Mouse (Mus musculus) stomach, postnatal 0 days (tissue): ENCODE measurements around the gene Samd11. TPM values are rescaled to one million over a fixed set of nuclear protein-coding genes. Genes with fewer than 3 reads are reported as not detected.

ENCODE experiments used
- ATAC-seq: fragments of 200-750 bp; cut with Nextera tagmentation; 2 replicates; pipeline ENCODE4 v1.8.0; 2017; ENCODE audit not compliant: low FRiP score, low TSS enrichment
- DNase-seq: peaks from one replicate; pipeline ENCODE4 v3.0.0-alpha.2; 2016; ENCODE audit warnings: low spot score
- H3K27ac ChIP-seq: fragments of 300-500 bp; sonication (generic); replicated peaks from 2 replicates; pipeline ENCODE4 v1.5.1; 2014; ENCODE audit warnings: mild to moderate bottlenecking, control low read depth
- H3K27me3 ChIP-seq: fragments of 300-500 bp; sonication (generic); 2 replicates; pipeline ENCODE4 v1.6.1; 2014; ENCODE audit warnings: low read length; ENCODE audit not compliant: control insufficient read depth, insufficient read depth
- H3K36me3 ChIP-seq: fragments of 300-500 bp; sonication (generic); 2 replicates; pipeline ENCODE4 v1.6.1; 2014; ENCODE audit warnings: low read length, mixed read lengths; ENCODE audit not compliant: control insufficient read depth, insufficient read depth
- H3K4me1 ChIP-seq: fragments of 300-500 bp; sonication (generic); replicated peaks from 2 replicates; pipeline ENCODE4 v1.6.1; 2014; ENCODE audit warnings: antibody characterized with exemption; ENCODE audit not compliant: control insufficient read depth, insufficient read depth
- H3K4me2 ChIP-seq: fragments of 300-500 bp; sonication (generic); replicated peaks from 2 replicates; pipeline ENCODE4 v1.6.1; 2014; ENCODE audit warnings: low read depth, mild to moderate bottlenecking, control low read depth, moderate library complexity
- H3K4me3 ChIP-seq: fragments of 300-500 bp; sonication (generic); 2 replicates; pipeline ENCODE4 v1.5.1; 2014; ENCODE audit warnings: low read depth, low read length, control low read depth
- H3K9ac ChIP-seq: fragments of 300-500 bp; sonication (generic); 2 replicates; pipeline ENCODE4 v1.6.1; 2014; ENCODE audit warnings: mild to moderate bottlenecking, low read length, control low read depth, mixed read lengths
- H3K9me3 ChIP-seq: fragments of 300-500 bp; sonication (generic); 2 replicates; pipeline ENCODE4 v1.6.1; 2016; ENCODE audit warnings: low read length; ENCODE audit not compliant: control insufficient read depth
- CTCF ChIP-seq: IDR thresholded peaks from 2 replicates; pipeline ENCODE4 v1.5.1; 2016; ENCODE audit warnings: antibody characterized with exemption, low read depth, mild to moderate bottlenecking, moderate library complexity
- EP300 ChIP-seq: optimal IDR thresholded peaks from 2 replicates; pipeline ENCODE3; 2016; ENCODE audit warnings: antibody characterized with exemption
- WGBS: fragments of 180-500 bp; shearing (Covaris S2); extraction: QIAGEN DNeasy Blood & Tissue Kit; methylation state at CpG from one replicate; pipeline ENCODE4 v1.1.7; 2014; 5-methylcytosine and 5-hydroxymethylcytosine counted together
- microRNA-seq: library from miRNA; unstranded; fragments of <30 nt; microRNA quantifications from one replicate; pipeline ENCODE4, GENCODE M21; 2016
- polyA plus RNA-seq: library from polyadenylated mRNA; unstranded; fragments of >200 nt; fragmentation: Nextera tagmentation; extraction: Ambion mirVana; gene quantifications from 2 replicates; pipeline ENCODE4 v1.2.1, GENCODE M21; 2015

Gene Samd11
- polyA plus RNA-seq, 1 experiment from 2014 or later = 0.18 TPM

DNA sequence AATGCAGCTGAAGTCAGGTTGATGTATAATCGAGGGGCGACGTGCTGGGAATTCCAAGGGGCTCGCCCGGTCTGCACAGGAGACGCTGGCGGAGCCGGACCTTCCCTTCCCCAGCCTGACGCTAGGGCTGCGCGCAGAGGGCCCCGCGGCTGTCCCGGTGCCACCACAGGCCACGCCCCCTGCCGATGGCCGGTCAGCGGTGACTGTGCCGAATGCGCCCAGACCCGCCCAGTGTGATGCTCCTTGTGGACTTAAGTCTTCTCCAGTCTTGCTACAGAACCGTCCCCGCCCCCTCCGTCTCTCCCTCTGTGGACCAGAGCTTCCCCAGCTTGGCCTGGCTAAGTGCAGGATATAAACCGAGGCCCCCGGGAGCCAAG, 57.6 kb downstream of the Samd11 start:
- Histone ChIP-seq H3K4me1 (peaks cover 8% of the 10 kb centered on the region), H3K4me3 (peak overlapping the region; percentile 88), H3K36me3 (no peaks in the 10 kb centered on the region; the same call in 1 of the 2 replicates), H3K27me3 (no peaks in the 10 kb centered on the region), H3K4me2 (peak overlapping the region; percentile 61), H3K9ac (peak overlapping the region; percentile 64), H3K27ac (peak overlapping the region; percentile 92), H3K9me3 (no peaks in the 10 kb centered on the region)
- TF ChIP-seq CTCF = peak; percentile 55
- TF ChIP-seq EP300 = no peak
- DNase-seq (peak; percentile 93), ATAC-seq (peak; percentile 91)
- WGBS = under 1% methylated on average over 23 of the region's 26 CpGs

DNA sequence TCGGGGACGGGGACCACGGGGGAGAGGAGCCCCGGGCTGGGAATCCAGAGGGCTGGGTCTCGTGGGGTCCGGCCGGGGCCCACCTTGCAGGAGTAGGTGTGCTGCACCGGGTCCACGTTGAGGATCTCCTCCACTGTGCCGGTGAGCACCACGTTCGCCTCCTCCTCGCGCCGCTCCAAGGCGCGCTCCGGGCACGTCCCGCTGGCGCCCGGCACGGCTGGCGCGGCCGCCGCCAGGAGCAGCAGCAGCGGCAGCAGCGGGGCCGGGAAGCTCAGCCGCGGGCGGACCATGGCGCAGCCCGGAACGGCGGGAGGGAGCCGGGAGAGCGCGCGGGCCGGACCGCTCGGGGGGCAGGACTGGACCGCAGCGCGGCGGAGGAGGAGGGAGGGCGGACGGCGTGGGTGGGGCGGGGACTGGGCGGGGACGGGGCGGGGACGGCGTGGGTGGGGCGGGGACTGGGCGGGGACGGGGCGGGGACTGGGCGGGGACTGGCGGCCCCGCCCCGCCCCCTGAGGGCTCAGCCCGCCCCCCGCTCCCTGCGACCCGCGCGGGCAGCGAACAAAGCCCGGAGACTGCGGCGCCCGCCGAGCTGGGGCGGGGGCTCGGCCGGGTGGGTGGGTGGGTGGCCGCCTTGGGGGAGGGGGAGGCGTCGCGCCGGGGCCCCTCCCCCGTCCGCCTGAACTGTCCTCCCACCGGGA, 58.2 kb downstream of the Samd11 start, which contains the start of gene Agrn:
TSS of gene Agrn (minus strand) at position 358 of the 698 bp plus-strand sequence.
- H3K9ac ChIP-seq = peak within 1 kb of the TSS; percentile 84
- peaks cover 11% of the 10 kb centered on the region for H3K4me1 ChIP-seq
- no peaks in the 10 kb centered on the region; the same call in 1 of the 2 replicates for H3K36me3 ChIP-seq
- DNase-seq (peak; percentile 82), ATAC-seq (peak; percentile 80)
- peak within 1 kb of the TSS; percentile 88 for H3K4me3 ChIP-seq
- H3K27me3 ChIP-seq = no peaks in the 10 kb centered on the region
- no peak for TF ChIP-seq CTCF
- TF ChIP-seq EP300 = no peak
- under 1% methylated on average over 33 of the region's 88 CpGs for WGBS
- H3K9me3 ChIP-seq = no peaks in the 10 kb centered on the region
- peak within 1 kb of the TSS; percentile 92 for H3K27ac ChIP-seq
- H3K4me2 ChIP-seq = peak within 1 kb of the TSS; percentile 94

Small RNAs within 50 kb of the gene (microRNA-seq; reads per million reads assigned to microRNA genes)
- gene Mir7658 = 1.9 reads per million

Other genes with a start within 250 kb of the Samd11 start
- gene Tnfrsf4, start 241.8 kb downstream of the Samd11 start, polyA plus RNA-seq = 0.21 and 0.48 TPM in 2 replicates
- 2.2 and 3.3 TPM in 2 replicates for gene Tnfrsf18, start 229.5 kb downstream of the Samd11 start, polyA plus RNA-seq
- gene Ttll10, start 196.2 kb downstream of the Samd11 start, polyA plus RNA-seq = 2.7 TPM in 2 replicates
- gene 9430015G10Rik, start 145.7 kb downstream of the Samd11 start, polyA plus RNA-seq = 4.9 and 5.4 TPM in 2 replicates
- 7.6 and 7.7 TPM in 2 replicates for gene Rnf223, start 125.1 kb downstream of the Samd11 start, polyA plus RNA-seq
- gene Agrn, start 58.2 kb downstream of the Samd11 start, polyA plus RNA-seq = 17.7 and 21.4 TPM in 2 replicates
- gene Isg15, start 54.8 kb downstream of the Samd11 start, polyA plus RNA-seq = 3.1 and 4.1 TPM in 2 replicates
- 1.2 and 1.6 TPM in 2 replicates for gene AW011738, start 52.4 kb downstream of the Samd11 start, polyA plus RNA-seq
- gene Perm1, start 39.8 kb downstream of the Samd11 start, polyA plus RNA-seq = 4.0 and 4.6 TPM in 2 replicates
- gene Plekhn1, start 20.8 kb downstream of the Samd11 start, polyA plus RNA-seq = 34.0 and 41.9 TPM in 2 replicates
- gene Noc2l, start 19.6 kb downstream of the Samd11 start, polyA plus RNA-seq = 30.2 and 30.6 TPM in 2 replicates
- not detected in 2 replicates for gene Vmn2r-ps159, start 75.4 kb upstream of the Samd11 start, polyA plus RNA-seq